Mouse (Mus musculus): ENCODE data around the gene Dnajb12.

DNA sequence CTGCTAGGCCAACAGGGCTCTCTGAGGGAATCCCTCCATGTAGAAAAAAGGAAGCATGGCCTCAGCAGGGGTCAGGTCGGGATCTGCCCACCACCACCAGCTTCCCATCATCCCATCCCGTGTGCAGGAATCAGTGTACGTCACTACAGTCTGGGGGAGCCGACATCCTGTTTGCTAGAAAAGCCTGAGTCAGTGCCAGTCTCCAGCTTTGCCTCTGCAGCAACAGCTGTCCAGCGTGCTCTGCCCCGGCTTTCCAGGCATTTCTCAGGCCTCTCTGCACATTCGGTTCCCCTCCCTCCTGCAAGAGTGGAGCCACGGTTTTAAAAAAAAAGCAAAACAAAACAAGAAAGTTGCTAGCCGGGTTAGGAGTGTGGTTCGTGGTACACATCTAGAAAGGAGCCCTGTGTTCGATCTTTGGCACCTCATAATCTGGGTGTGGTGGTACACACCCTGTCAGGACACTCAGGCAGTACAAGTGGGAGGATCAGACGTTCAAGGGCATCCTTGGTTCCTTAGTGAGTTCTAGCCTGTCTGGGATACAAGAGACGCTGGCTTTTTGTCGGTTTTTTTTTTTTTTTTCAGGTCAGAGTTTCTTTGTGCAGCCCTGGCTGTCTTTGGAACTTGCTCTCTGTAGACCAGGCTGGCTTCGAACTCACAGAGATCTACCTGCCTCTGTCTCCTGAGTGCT is 40.3 kb downstream of the Dnajb12 start:
- TF ChIP-seq CTCF (IDR thresholded peaks at IDR 0.05; ENCODE audit: low read depth) (no peak), EP300 (IDR thresholded peaks at IDR 0.05; ENCODE audit: low read depth) (no peak)

Measured in liver, embryonic 14.5 days (tissue).